Mouse (Mus musculus) urinary bladder, postnatal 36 days (tissue): ENCODE measurements at regions not wholly inside any gene's neighbourhood (a gene's known extent, or its start where the extent isn't known, plus 50 kb on each side); places are given as distances from the start of the nearest gene placed in this dataset.

Experiments
- DNase-seq, 2 experiments: peaks; one replicate each; pipeline ENCODE4 v3.0.0; 2022; ENCODE audit warnings: low spot score in 2 of 2, mixed read lengths in 1 of 2

GRCm38 (mm10) chr19:16075512-16076086 lies 57.0 kb upstream of the Gnaq start:
- no peak for DNase-seq

DNA sequence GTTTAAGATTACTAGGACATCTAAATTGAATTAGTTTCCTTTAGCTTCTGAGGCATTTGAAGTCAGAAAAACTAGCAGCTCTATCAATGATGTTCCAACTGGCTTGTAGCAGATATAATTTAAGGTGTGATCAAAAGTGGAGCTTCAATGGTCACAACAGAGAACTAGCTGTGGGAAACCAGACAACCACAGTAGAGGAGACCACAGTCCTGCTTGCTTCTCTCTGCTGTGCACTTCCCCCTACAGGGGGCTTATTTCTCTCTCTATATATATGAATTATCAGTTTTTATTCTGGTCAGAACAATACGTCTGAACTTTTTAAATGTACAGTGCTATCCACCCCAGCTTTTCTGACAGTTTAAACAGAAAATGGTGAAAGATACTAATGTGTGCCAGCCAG lies 57.6 kb upstream of the Gnaq start:
- DNase-seq, result no peak

- no peak for DNase-seq
These were observed 65.3 kb upstream of the Gnaq start for GRCm38 (mm10) chr19:16067314-16067713.

DNA sequence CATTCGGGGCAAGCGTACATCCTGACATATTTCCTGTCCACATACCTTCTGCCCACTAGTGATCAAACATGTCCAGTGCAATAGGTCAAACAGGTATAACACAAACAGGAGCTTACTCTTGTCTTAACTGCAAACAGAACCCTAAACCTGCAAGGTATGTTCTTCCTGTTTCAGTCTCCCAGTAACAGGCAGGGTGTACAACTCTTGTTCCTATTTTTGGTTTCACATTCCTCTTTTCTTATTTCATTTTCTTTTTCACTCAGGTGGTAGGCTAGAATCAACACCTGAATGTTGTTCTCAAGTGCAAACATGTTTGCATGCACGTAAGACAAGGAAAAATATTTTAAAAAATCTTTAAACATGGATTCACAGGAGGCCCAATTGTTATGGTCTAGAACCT lies 67.7 kb upstream of the Gnaq start:
- DNase-seq, result no peak

- peak; percentile 73 to 76 for DNase-seq
These were observed 68.6 kb upstream of the Gnaq start for GRCm38 (mm10) chr19:16063916-16064580.

GRCm38 (mm10) chr19:16063533-16063915 lies 69.1 kb upstream of the Gnaq start:
- no peak for DNase-seq

- no peak for DNase-seq
These were observed 70.8 kb upstream of the Gnaq start for GRCm38 (mm10) chr19:16061821-16062220.

- DNase-seq, result no peak
These were observed 73.6 kb upstream of the Gnaq start for GRCm38 (mm10) chr19:16059026-16059425.

DNA sequence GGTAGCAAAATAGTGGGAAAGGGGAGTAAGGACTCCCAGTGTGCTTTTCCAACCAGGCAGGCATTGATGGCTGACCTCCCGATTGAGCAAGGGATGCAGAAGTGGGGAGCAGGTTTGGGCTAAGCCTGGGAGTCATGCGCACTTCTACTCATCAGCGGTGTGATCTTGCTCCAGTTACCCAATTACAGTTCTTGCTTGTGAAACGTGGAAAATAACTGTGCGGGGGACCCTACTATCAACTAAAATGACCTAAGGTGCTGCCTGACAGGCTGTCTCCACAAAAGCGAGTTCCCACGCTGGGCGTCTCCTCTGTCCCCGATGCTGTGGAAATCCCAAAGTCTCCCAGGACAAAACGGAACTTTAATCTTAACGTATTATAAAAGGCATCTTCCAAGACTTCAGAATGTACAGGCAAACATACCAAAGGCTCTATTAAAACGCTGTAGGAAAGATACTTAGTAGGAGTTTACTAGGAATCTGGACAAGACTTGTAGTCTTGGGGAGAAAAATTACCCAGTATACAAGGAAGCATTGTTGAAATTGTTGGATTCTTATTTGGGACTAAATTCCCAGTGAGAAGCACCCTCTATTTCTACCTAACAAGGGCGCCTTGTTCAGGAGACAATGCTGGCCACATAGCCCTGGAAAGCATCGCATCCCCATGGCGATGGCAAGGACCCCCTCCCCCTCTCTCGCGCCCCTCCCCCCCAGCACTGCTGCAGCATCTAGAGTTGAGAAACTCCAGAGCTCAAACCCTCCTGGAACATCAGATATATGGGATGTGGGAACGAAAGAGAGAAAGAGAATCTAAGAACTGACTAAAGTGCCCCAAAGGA lies 65.6 kb upstream of the Cep78 start:
- DNase-seq, result no peak

- no peak for DNase-seq
These were observed 64.9 kb upstream of the Cep78 start for GRCm38 (mm10) chr19:16049646-16050045.

GRCm38 (mm10) chr19:16046977-16047376 lies 62.2 kb upstream of the Cep78 start:
- no peak for DNase-seq

- no peak for DNase-seq
These were observed 60.5 kb upstream of the Cep78 start for GRCm38 (mm10) chr19:16045261-16045660.

DNA sequence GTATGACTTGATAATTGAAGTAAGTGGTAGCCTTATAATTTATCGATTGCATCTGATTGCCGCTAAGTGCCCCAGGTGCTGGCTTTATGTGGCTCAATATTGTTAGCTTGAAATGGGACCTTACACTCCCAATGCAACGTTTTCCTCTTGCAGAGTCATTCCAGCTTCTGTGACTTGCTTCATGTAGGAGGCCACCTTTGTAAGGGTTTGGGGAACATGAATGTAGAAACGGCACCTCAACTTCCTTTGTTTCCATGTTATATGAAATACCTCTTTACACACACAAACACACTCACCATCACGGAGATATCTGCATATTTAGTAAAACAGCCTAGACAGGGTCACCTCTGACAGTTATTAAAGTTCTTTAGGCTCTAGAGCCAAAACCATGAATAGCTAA lies 59.4 kb upstream of the Cep78 start:
- DNase-seq, result no peak

GRCm38 (mm10) chr19:16043007-16043406 lies 58.2 kb upstream of the Cep78 start:
- no peak for DNase-seq

DNA sequence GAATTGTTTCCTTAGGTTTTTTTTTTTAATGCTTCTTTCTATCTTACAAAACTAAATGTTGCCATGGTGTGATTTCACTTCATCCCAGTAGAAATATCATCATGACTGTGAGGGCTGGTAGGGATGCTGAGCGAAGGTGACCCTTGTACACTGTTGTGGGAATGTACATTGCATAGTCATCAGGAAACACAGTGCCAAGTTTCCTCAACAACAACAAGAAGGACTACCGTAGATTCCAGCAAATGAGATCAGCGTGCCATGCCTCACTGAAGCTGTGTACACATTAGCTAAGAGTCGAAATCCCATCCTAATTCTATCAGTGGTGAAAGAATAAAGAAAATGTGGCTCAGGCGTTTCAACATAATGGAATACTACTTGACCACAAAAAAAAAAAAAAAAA lies 57.1 kb upstream of the Cep78 start:
- DNase-seq, result no peak

- no peak for DNase-seq
These were observed 53.0 kb upstream of the Cep78 start for GRCm38 (mm10) chr19:16037806-16038205.
